Mouse (Mus musculus): ENCODE results near the gene Dusp16. TPM values are rescaled to one million over a fixed set of nuclear protein-coding genes. Genes with fewer than 3 reads are reported as not detected.
"Not testable (repeated sequence)": the region's sequence is repeated elsewhere in the genome, so short reads cannot be mapped to it uniquely, and the experiment has no call there.

The Dusp16 gene
- total RNA-seq, 2 experiments from 2014 or later = 8.6 to 8.9 TPM

- DNase-seq = no peak
Measured at GRCm38 (mm10) chr6:134696554-134696953, 95.9 kb downstream of the Dusp16 start.

- DNase-seq = no peak
Measured at GRCm38 (mm10) chr6:134696146-134696545, 96.3 kb downstream of the Dusp16 start.

DNA sequence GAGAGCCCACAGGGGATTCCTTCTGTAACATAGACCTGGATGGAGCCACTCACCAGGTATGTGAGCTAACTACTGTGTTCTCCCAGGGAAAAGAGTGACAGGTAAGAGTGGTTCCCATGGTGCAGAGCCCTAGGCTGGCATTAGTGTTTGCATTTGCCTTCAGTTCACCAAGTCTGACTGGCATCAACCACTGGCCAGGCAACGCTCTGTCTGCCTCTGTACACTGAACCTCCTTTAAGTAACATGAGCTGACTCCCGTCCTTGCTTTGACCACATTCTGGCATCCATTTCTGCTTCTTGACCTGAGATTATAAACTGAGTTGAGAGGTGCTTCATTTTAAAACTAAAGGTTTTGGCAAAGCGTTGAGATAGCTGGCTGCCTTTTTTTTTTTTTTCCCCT is 96.8 kb downstream of the Dusp16 start:
- DNase-seq = no peak

DNA sequence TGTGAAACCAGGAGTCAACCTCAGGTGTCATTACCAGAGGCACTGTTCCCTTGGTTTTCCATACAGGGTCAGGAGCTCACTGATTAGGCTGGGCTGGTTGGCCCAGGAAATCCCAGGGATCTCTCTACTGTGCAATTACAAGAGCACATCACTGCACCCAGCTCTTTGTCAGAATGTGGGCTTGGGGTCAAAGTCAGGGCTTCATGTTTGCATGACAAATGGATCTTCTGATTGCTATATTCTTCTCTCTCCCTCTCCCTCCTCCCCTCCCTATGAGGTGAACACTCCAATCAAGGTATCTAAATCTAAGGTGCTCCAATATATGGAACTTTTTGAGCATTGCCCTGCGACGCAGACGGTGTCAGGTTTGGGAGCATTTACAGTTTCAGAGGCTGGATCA is 97.4 kb downstream of the Dusp16 start:
- DNase-seq = no peak

- DNase-seq = no peak
Measured at GRCm38 (mm10) chr6:134694498-134694897, 97.9 kb downstream of the Dusp16 start.

DNA sequence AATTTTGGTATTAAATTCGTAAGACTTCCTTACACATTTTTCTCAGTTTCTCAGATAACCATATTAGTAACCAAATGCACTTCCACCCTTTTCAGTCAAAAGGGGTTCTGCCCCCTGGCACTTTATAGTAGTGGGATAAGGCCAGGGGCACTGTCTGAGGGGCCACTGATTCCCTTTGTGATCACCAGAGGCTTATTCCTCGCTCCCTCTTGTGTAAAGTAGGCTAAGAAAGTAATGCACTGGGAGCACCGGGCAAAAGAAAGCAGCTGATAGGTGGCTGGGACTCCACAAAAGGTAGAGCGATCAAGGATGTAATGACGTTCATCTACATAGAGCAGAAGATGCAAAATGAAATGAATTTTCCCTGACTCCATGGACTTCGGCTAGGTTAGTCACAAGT is 106.9 kb downstream of the Dusp16 start:
- DNase-seq = no peak

DNA sequence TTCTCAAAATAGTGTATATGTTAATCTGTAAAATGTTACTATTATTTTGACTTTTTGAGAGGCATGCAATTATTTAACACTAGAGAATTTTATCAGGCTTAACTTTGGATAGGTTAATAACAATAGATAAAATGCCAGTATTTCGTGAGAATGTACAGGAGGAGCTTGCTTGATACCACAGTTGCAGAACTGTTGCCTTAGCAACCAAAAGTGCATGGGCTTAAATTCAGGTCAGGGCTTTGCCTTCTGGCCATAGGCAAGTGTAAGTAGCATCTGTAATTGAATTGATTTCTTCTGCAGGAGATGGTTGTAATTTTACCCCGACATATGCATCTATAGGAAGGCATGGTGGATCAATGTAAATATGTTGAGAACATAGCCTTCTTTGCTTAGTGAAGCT is 107.4 kb downstream of the Dusp16 start:
- no peak for DNase-seq

- DNase-seq = no peak
Measured at GRCm38 (mm10) chr6:134684354-134684915, 108.0 kb downstream of the Dusp16 start.

- not testable (repeated sequence) for DNase-seq
Measured at GRCm38 (mm10) chr6:134679330-134679729, 113.1 kb downstream of the Dusp16 start.

DNA sequence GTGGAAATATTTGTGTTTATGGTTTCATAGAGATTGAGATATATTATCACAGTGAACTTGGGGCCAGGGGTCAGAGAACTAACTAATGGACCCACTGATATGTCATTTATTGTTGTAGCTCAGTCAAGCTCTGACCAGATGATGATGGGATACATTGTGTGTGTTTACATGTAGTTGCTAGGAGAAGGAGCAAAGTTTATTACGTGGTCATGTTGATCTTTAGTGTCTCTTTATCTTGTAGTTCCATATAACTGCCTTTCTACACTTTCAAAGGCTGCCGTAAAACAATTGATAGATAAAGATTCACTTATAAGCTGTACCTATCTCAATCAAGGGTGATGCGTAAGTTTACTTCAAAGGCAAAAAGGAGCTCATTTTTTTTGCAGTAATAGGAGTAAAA is 114.4 kb downstream of the Dusp16 start:
- DNase-seq = no peak

DNA sequence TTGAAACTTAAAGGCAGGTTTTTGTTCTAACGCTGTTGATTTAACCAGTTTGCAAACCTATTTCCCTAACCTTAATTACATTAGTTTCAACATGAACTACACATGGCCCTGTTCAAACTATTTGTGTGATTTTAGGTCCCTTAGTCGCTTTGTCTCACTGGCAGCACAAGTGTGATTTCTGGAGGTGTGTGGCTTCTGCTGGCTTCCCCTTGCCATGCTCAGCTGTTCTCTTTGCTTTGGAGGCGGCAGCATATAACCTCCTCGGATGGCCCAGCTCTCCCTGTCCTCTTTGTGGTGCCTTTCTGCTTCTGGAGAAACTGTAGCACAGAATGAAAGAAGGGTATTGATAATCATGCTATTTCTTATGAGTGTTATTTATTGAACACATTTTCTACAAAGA is 114.9 kb downstream of the Dusp16 start:
- DNase-seq = no peak

GRCm38 (mm10) chr6:134673712-134674111 is 118.7 kb downstream of the Dusp16 start:
- not testable (repeated sequence) for DNase-seq

GRCm38 (mm10) chr6:134670881-134671411 is 121.5 kb downstream of the Dusp16 start:
- no peak for DNase-seq

DNA sequence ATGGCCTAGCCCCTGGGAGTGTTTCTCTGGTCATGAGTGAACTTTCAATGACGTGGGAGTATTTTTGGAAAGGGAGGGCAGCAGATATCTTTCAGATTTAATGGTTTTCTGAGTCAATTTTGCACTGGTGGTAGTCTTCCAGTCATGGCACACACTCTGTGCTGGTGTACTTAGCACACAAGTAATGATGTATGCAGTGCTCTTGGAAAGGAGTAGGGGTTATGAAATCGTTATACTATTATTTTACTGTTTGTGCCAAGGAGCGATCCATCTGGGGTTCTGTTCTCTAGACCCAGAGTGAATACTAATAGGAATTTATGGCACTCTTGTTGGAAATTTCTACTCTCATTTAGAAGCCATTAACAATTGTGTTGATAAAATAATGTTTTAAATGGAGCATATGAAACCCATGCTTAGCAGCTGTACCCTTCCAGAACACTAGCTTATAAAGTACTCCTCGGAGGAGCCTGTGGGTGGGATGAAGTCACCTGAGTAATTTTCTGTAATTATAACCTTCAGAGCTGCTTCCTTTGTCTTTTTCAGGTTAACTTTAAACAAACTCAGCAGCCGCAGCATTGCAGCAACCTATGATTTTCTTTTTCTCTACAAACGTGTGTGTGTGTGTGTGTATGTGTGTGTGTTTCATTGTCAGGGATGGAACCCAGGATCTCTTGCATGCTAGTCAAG is 123.1 kb downstream of the Dusp16 start:
- no peak for DNase-seq

GRCm38 (mm10) chr6:134668519-134668918 is 123.9 kb downstream of the Dusp16 start:
- DNase-seq = no peak

DNA sequence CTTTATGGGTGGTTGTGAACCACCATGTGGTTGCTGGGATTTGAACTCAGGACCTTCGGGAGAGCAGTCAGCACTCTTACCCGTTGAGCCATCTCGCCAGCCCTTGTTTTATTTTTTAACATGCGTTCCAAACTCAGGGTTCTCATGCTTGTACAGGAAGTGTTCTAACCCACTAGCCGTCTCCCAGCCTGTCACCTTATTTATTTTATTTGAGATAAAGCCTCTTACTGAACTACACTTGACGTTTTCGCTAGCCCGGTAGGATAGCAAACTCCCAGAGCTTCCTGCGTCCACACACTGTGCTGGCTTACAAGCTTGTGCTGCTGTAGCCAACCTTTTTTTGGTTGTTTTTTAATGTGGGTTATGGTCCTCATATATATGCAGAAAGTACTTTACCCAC is 126.6 kb downstream of the Dusp16 start:
- DNase-seq = no peak

Other genes with a start within 250 kb of the Dusp16 start
- 10 to 100 TPM; 50.5 to 54.8 TPM for gene Lrp6, start 225.7 kb downstream of the Dusp16 start, total RNA-seq (2021)
- 1 to 10 TPM; 8.0 to 8.1 TPM for gene Mansc1, start 160.1 kb downstream of the Dusp16 start, total RNA-seq (2021)
- gene Borcs5, start 153.1 kb downstream of the Dusp16 start, total RNA-seq (2021) = 10 to 100 TPM; 37.2 to 40.1 TPM
- gene Crebl2, start 37.5 kb upstream of the Dusp16 start, total RNA-seq (2021) = 10 to 100 TPM; 41.1 to 41.7 TPM
- gene Gpr19, start 106.0 kb upstream of the Dusp16 start, total RNA-seq (2021) = 10 to 100 TPM; 28.1 to 29.3 TPM
- gene Cdkn1b, start 127.8 kb upstream of the Dusp16 start, total RNA-seq (2021) = 10 to 100 TPM; 51.0 to 52.6 TPM
- gene Apold1, start 189.1 kb upstream of the Dusp16 start, total RNA-seq (2021) = 1 to 10 TPM; 3.1 to 3.4 TPM
- gene Ddx47, start 219.0 kb upstream of the Dusp16 start, total RNA-seq (2021) = 10 to 100 TPM; 51.6 to 58.1 TPM

All from layer of hippocampus, postnatal 36 days (tissue).